Mouse (Mus musculus): ENCODE data around the gene Rad21l.
A peak's percentile ranks its signal among the peaks of the same experiment; 100 is the strongest.
"Not testable (repeated sequence)": the region's sequence is repeated elsewhere in the genome, so short reads cannot be mapped to it uniquely, and the experiment has no call there.

Gene Rad21l

DNA sequence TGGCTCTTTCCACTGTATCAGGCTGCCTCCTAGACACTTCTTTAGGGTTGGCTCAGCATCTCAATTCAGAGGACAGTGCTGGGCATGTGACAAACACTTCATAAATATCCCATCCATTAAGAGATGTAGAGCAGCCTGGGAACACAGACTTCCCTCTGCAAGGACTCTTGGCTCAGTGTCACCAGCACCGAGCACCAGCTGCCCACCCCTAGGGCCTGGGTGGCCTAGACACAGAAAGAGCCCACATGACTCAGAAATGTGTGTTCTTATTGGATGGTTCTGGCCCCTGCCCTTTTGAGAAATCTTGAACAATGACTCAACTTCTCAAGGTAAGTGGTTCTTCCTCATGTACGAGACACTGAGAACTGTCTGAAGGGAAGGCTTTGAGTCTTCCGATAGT is 40.3 kb downstream of the Rad21l start:
- no peak for DNase-seq (ENCODE audit: low read depth)

DNA sequence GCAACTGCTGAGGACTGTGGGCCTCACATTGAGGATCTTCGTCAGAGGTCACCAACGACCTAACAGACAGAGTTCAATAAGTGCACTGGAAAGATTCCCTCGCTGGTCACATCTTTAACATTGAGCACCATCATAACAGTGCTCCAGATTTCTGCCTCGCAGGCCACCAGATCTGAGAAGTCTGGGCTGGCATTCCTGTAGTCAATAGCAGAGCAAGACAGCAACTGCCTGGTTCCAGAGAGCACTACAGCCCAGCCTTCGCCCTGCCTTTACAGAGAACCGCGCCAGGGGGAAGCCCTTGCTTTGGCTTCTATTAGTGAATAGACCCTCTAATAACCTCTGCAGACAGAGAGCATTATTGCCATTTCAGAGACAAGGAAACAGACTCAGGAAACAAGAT is 42.0 kb downstream of the Rad21l start:
- DNase-seq (ENCODE audit: low read depth): no peak

DNA sequence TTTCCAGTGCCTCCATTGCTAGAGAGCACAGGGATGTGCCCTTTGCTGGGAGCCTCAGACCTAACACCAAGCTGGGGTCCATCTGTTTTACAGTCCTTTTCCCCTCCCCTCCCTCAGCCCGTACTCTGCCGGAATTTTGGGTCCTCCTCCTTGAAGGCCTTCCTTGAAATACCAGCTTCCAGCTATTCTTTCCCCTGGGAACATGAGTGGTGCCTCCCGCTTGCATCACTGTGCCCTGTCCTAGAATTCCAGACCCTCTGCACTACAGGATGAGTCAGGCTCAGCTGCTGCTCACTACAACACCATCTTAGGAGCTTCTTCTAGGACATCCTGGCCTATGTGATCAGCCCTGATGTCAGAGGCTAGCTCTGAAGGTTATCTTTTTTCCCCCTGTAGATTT is 44.6 kb downstream of the Rad21l start:
- no peak for DNase-seq (ENCODE audit: low read depth)

DNA sequence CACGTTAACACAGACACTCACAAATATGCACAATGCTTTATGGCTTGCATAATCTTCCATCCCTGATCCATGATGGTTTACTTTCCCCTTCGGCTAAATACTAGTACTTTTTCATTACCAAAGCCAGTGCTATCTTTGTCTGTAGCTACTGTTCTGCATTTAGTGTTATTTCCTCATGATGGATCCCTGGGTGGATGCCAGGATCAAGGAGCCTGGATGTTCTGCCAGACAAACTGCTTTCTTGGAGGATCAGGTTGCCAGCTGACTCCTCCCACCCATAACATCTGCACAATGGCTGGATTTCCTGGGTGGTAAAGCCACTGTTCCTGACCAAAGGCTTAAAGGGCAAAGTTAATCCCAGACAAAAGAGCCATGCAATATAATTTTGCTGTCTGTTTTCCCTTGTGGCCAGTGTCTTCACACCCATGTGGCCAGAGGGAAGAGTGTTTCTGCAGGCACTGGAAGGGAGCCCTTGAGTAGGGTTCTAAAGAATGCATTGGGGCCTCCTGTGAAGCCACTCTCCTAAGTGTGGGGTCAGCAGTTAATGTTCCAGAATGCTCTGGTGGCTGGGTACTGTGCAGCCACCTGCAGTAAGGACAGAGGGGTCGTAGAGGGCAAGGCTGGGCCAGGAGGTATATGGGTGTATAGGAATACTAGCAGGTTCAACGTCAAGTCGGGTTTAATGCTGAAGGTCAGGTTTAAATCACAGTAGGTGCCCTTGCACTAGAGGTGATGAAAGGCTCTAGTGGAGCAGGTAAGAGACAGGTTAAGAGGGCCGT is 51.6 kb downstream of the Rad21l start:
- no peak for DNase-seq (ENCODE audit: low read depth)

DNA sequence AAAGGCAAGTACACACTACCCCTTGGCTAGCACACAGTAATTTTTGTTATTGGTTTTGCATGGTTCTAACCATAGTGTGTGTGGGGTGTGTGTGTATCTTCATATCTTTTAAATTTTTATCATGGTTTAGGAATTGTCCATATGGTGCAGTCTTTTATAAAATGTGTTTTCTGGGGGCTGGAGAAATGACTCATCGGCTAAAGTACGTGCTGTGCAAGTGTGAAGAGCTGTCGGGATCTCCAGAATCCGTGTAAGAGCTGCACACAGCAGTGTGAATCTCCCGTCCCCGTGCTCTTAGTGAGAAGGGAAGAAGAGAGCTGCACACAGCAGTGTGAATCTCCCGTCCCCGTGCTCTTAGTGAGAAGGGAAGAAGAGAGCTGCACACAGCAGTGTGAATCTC is 52.6 kb downstream of the Rad21l start:
- DNase-seq (ENCODE audit: low read depth): not testable (repeated sequence)

DNA sequence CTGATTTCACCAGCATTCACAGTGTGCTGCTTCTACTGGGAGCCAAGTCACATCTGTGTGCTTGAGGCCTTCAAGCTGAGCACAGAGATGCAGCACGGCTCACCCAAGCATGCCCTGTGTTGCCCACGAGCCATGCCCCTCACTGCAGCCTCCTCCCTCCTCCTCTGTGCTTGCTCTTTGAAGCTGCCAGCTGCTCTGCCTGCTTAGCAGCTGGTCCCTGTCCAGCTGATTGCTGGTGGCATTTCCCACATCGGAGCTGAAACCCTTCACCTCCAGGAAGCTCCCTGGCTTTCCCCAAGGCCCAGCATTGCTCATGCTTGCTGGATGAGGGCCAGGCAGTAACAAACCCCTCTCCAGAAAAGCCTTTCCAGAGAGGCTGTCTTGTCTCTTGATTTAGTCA is 58.4 kb downstream of the Rad21l start:
- DNase-seq (ENCODE audit: low read depth): no peak

DNA sequence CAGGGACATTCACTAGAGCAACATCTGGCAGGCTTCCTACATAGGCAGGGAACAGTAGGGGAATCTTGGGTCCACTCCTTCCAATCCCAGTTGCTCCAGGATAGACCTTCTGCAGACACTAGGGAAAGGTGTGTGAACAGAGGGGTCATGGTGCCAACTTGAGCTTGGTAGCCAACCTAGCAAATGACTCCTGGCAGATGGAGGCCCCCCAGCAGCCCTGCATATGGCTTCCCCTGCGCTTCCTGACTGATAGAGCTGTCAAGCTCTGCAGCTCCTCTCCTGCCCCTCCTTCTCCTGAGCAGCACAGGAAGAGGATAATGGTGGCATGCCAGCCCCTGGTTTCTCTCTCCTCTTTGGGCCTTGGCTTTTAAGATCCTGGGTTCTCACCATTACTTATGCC is 59.9 kb downstream of the Rad21l start:
- no peak for DNase-seq (ENCODE audit: low read depth)

DNA sequence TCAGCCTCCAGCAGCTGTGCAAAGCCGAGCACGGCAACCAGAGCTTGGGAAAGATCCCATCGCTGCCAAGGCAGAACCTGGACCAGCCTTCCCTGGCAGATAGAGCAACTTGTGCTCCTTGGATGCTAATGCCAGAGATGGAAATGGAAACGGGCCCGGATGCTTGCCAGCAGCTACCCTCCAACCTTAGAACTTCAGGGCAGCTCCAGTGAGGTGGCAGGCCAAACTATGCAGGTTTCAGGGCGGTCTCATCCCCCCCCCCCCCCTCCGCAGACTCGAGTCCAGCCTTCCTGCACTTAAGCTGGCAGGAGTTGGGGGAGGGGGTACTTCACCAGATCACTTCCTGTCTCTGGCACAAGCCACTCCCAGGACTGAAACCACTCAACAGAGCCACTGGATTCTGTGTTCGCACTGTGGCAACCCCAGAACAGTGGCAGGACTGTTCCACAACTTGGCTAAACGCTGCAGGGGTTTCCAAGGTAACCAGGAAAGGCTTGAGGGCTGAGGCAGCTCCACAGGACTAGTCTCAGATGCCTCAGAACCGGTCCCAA is 62.8 kb downstream of the Rad21l start:
- DNase-seq (ENCODE audit: low read depth): peak; percentile 35

DNA sequence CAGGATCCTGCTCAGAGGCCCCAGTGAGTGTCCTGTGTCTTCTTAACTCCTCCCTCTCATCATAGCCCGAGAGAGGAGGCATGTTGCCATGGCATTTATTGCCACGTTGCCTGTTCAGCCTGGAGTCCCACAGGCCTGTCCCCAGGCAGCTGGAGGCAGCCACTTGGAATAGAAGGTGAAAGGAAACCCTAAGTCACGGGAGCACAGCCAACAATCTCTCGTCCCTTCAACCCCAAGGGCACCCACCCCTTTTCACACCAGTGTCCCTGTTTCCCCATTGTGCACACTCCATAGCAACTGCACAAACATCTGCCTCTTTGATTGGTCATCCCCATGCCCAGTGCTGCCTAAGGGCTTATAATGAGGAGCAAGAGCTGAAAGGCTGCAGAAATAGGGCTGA is 64.7 kb downstream of the Rad21l start:
- no peak for DNase-seq (ENCODE audit: low read depth)

DNA sequence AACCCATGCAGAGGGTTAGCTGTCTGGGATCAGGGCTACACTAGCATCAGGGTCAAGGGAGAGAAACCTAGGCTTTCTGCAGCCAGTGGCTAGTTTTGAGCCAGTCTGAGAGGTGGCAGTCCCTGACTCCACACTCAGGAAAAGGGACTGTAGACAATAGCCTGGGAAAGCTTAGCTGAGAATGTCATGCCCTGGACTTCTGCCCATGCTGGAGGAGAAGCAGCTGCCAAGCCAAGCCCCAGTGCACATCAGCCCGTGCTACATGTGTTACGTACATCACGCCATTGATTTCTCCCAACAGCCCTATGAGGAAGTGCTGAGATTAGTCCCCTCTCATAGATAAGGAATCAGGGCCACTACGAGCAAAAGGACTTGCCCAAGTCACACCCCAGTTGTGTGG is 66.2 kb downstream of the Rad21l start:
- DNase-seq (ENCODE audit: low read depth): no peak

DNA sequence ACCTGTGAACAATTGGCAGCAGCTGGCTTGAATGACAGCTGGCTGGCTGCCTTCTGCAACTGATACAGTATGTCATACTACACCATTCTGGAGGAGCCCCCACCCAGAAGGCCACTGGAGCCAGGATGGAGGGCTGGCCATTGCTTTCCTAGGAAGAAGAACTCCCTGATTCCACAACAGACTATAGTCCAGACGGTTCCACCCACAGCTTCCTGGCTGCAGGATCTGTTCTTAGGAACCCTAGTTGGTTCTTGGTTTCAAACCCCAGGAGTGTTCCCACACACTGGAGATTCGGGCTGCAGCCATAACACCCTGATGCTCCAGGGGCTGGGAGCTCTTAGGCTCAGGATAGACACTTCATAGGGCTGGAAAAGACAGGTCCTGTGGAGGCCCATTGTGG is 70.3 kb downstream of the Rad21l start:
- DNase-seq (ENCODE audit: low read depth): no peak

Measured in induced T-regulatory cell, adult 2 months (primary cell).